Mouse (Mus musculus) testis, adult 2 months (tissue): ENCODE results near the gene E130309D02Rik. TPM values are rescaled to one million over a fixed set of nuclear protein-coding genes. Genes with fewer than 3 reads are reported as not detected.

Source experiments
- H3K27ac ChIP-seq: fragments of 200-500 bp; 2 replicates; pipeline ENCODE4 v1.5.1; 2012; ENCODE audit warnings: low read depth, low read length; ENCODE audit not compliant: control insufficient read depth, insufficient read depth
- H3K27me3 ChIP-seq: fragments of 200-500 bp; 2 replicates; pipeline ENCODE4 v1.6.1; 2012; ENCODE audit warnings: mild to moderate bottlenecking, low read length, moderate library complexity; ENCODE audit not compliant: control insufficient read depth, insufficient read depth
- H3K36me3 ChIP-seq: fragments of 200-500 bp; 2 replicates; pipeline ENCODE4 v1.6.1; 2012; ENCODE audit warnings: mild to moderate bottlenecking, low read length; ENCODE audit not compliant: control insufficient read depth, insufficient read depth
- H3K4me1 ChIP-seq: fragments of 200-500 bp; 2 replicates; pipeline ENCODE4 v1.6.1; 2012; ENCODE audit warnings: low read length; ENCODE audit not compliant: control insufficient read depth, insufficient read depth
- H3K4me3 ChIP-seq: fragments of 200-500 bp; 2 replicates; pipeline ENCODE4 v1.5.1; 2012; ENCODE audit warnings: low read depth, mild to moderate bottlenecking, low read length, moderate library complexity, mixed read lengths; ENCODE audit not compliant: control insufficient read depth
- CTCF ChIP-seq: fragments of 200-500 bp; IDR thresholded peaks from 2 replicates; pipeline ENCODE4 v1.5.1; 2012; ENCODE audit warnings: low read depth, mild to moderate bottlenecking, inconsistent platforms, low read length, moderate library complexity; ENCODE audit not compliant: control insufficient read depth, insufficient read depth, insufficient replicate concordance
- POLR2A ChIP-seq: fragments of 200-500 bp; IDR thresholded peaks from 2 replicates; pipeline ENCODE4 v1.6.1; 2012; ENCODE audit warnings: low read depth, mild to moderate bottlenecking, inconsistent platforms, low read length, moderate library complexity; ENCODE audit not compliant: control insufficient read depth
- polyA plus RNA-seq: library from polyadenylated mRNA; depleted of rRNA; stranded (reverse); fragments of >200 nt; gene quantifications from 2 replicates; pipeline ENCODE4 v1.2.3, GENCODE M21; 2012

Gene E130309D02Rik
- polyA plus RNA-seq, 1 experiment = 19.6 TPM

DNA sequence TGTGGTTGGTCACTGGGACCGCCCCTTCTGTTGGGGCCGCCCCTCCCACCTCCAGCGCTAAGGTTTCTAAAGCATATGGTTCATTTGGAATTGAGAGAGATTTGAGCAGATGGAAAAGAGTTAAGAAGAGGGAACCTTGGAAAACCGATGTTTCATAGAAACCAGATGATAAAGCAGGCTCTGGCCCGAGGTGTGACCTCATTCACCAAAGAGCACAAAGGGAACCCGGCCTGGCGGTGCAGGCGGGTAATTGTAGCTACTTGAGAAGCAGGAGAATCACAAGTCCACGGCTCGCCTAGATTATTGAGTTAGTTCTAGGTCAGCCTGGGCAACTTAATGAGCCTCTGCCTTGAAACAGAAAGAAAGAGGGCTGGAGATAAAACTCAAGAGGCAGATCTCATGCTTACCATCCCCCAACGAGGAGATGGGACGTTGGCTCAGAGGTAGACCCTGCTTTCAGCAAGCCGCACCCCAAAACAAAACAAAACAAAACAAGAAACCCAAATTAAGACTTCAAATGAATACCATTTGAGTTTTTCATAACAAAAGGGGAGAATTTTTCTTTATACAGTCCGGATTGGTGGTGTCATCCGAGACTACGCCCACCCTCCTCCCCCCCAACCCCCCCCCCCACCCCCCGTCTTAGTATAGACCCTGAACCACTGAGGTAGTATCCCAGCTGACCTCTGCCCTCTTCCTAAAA, 41.7 kb upstream of the E130309D02Rik start, which contains the start of gene Grid2ip:
Gene Grid2ip (plus strand): TSS at position 653 of the 703 bp plus-strand sequence.
- TF ChIP-seq CTCF (no peak), POLR2A (no peak)
- Histone ChIP-seq H3K36me3 (no peaks in the 10 kb centered on the region), H3K4me1 (no peaks in the 10 kb centered on the region), H3K27me3 (no peaks in the 10 kb centered on the region), H3K4me3 (no peak within 1 kb of the TSS; the same call in 1 of the 2 replicates), H3K27ac (no peak within 1 kb of the TSS)

DNA sequence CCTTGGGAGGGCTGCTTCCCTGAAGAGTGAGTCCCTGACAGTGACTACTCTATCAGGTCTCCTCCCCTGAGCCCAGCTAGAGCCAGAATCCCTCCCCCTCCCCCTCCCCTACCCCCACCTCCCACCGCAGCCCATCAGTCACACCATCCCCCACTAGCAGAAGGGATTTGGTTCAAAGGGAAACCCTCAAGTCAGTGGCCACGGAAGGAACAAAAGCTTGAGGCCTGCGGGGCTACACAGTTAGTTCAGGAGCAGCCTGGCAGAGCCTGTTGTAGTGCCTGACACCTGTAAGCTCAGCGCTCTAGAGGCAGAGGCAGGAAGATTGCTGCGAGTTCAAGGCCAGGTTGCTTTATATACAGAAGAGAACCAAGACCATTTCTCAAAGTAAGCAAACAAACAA, 40.9 kb upstream of the E130309D02Rik start:
- Histone ChIP-seq H3K27ac (no peak overlapping the region), H3K27me3 (no peaks in the 10 kb centered on the region), H3K36me3 (no peaks in the 10 kb centered on the region), H3K4me3 (no peak overlapping the region), H3K4me1 (no peaks in the 10 kb centered on the region)
- no peak for TF ChIP-seq POLR2A
- no peak for TF ChIP-seq CTCF

DNA sequence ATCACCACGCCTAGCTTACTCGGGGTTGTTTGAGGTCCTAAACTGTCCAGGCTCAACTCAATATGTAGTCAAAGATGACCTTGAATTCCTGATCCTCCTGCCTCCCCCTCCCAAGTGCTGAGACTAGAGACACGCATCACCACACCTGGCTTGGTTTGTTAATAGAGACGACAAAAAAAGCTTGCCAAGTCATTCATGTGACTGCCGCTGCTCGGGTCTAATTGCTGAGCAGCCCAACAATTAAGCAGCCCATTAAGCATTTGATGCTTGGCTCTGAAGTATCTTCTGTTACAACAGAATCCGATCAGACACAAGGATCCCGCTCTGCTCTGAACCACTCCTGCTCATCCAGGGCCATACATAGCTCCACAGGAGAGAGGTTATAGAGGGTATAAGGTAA, 31.2 kb upstream of the E130309D02Rik start:
- Histone ChIP-seq H3K27me3 (no peaks in the 10 kb centered on the region), H3K4me1 (no peaks in the 10 kb centered on the region), H3K27ac (no peak overlapping the region), H3K36me3 (no peaks in the 10 kb centered on the region), H3K4me3 (no peak overlapping the region)
- TF ChIP-seq CTCF (no peak), POLR2A (no peak)

DNA sequence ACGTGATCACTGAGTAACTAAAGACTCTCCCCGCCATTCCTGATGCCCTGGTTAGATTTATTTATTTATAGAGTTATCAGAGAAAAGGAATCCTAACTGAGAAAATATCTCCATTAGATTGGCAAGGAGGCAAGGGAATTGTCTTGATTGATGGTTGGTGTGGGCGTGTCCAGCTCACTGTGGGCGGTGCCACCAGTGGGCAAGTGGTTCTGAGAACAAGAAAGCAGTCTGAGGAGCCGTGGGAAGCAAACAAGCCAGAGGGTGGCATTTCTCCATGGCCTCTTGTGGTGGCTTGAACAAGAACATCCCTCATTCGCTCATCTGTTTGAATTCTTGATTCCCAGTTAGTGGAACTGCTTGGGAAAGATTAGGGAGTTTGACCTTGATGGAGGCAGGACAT, 24.4 kb upstream of the E130309D02Rik start:
- Histone ChIP-seq H3K27me3 (no peaks in the 10 kb centered on the region), H3K4me3 (no peak overlapping the region), H3K36me3 (no peaks in the 10 kb centered on the region), H3K27ac (no peak overlapping the region), H3K4me1 (no peaks in the 10 kb centered on the region; the same call in 1 of the 2 replicates)
- no peak for TF ChIP-seq CTCF
- TF ChIP-seq POLR2A = no peak

DNA sequence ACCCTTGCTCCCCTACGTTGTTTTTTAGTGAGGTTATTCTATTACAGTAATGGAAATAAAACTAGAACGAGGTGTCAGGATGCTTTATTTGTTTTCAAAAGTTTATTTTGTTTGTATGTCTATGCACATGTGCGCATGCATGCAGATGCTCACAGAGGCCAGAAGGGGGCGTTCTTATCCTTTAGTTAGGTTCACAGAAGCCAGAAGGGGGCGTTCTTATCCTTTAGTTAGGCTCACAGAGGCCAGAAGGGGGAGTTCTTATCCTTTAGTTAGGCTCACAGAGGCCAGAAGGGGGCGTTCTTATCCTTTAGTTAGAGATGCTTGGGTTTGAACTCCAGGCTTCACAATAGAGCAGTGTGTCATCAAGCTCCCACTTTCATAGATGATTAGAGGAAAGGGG, 21.4 kb upstream of the E130309D02Rik start:
- Histone ChIP-seq H3K36me3 (no peaks in the 10 kb centered on the region), H3K4me1 (no peaks in the 10 kb centered on the region; the same call in none of the 2 replicates), H3K4me3 (no peak overlapping the region), H3K27ac (no peak overlapping the region), H3K27me3 (no peaks in the 10 kb centered on the region)
- TF ChIP-seq POLR2A (no peak), CTCF (no peak)

DNA sequence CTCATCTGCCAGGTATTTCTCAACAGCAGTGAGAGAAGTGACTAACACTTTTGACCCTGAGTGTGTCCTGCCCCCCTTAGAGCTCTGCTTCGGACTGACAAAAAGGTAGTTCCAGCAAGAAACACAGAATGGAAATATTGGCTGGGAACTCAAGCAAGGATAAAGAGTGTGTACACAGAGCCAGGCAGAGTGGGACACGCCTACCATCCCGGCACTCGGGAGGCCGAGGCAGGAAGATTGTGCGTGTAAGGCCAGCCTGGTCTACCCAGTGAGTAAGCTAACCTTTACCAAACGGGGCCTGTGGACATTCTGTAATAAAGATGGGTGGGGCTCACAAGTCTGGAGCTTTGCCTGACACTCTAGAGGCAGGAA, 19.9 kb upstream of the E130309D02Rik start:
- H3K27ac ChIP-seq = no peak overlapping the region
- TF ChIP-seq CTCF (no peak), POLR2A (peak; percentile 26; the same call in 1 of the 2 replicates)
- H3K4me1 ChIP-seq = no peaks in the 10 kb centered on the region; the same call in none of the 2 replicates
- no peaks in the 10 kb centered on the region for H3K27me3 ChIP-seq
- H3K4me3 ChIP-seq = peak overlapping the region; percentile 41
- H3K36me3 ChIP-seq = no peaks in the 10 kb centered on the region

DNA sequence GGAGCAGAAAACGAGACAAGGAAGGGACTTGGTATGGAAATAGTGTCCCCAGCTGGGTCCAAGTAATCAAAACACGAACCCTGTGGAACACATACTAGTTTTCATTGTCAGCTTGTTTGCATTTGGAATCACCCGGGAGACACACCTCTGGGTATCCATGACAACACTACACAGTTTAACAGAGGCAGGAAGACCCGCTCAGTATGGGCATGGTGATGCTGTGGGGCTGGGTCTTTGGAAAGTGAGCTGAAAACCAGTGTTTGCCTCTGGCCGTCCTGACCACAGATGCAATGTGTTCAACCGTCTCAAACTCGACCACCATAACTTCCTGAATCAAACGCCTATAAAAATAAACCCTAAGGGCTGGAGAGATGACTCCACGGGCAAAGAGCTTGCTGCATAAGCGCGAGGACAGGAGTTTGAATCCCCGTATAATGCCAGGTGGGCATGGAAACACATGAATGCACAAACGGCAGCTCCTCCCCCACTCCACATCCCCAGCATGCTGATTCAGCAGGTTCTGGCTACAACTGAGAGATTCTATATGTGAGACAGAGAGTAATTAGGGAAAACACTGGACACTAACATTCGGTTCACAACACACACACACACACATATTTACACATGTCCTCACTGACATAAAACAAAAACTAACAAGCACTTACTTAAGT, 19.4 kb upstream of the E130309D02Rik start:
- TF ChIP-seq POLR2A (no peak), CTCF (no peak)
- no peak overlapping the region for H3K27ac ChIP-seq
- no peaks in the 10 kb centered on the region for H3K36me3 ChIP-seq
- H3K27me3 ChIP-seq = no peaks in the 10 kb centered on the region
- H3K4me1 ChIP-seq = no peaks in the 10 kb centered on the region; the same call in none of the 2 replicates
- peak overlapping the region; percentile 55 for H3K4me3 ChIP-seq
